Mouse (Mus musculus): ENCODE measurements around the gene Ptprn2.

GRCm38 (mm10) chr12:117262003-117262402 is 776.5 kb downstream of the Ptprn2 start:
- TF ChIP-seq CTCF (IDR thresholded peaks at IDR 0.05; ENCODE audit: insufficient read depth, low read length), result no peak
- TF ChIP-seq POLR2A (IDR thresholded peaks at IDR 0.05; ENCODE audit: borderline replicate concordance, extremely low read depth, low read depth, low read length), result no peak

Measured in lung, adult 2 months (tissue).